Mouse (Mus musculus) heart, adult 8-10 months (tissue): ENCODE measurements around the gene Rreb1. TPM values are rescaled to one million over a fixed set of nuclear protein-coding genes. Genes with fewer than 3 reads are reported as not detected.

Experiments used
- DNase-seq: peaks from one replicate; pipeline ENCODE4 v3.0.0; 2022; ENCODE audit warnings: low spot score
- total RNA-seq, 4 experiments: library from RNA; stranded (reverse); gene quantifications; 2 replicates each; pipeline ENCODE4 v1.2.4; 2022

Gene Rreb1
- total RNA-seq, 4 experiments from 2014 or later, result 44.5 to 54.0 (median 52.6) TPM

GRCm38 (mm10) chr13:37969988-37970387 is 191.8 kb downstream of the Rreb1 start:
- no peak for DNase-seq

DNA sequence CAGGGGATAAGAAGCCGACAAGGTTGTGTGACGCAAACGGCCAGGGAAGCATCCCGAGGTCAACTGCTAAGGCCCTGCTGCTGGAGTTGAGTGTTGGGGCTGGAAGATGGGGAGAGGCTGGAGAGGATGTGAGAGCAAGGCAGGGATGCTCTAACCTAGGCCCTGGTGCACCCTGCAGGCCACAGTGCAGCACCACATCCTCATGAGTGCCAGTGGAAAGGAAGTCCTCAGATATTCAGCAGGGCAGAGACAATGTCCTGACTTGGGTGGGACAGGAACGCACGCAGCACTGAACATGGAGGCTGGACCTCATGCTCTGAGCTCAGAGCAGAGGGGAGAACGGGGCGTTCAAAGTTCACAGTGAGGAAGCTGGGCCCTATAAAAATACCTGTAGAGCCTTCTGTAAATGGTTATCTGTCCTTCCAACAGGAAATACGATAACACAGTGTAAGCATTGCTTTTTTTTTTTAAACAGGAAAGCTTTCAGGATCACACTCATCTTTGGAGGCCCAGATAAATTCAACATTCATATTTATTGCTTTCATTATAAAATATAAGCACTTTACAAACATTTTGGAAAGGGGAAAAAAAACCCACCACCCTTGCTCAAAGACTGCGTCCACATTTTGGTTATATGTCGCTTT is 192.8 kb downstream of the Rreb1 start:
- DNase-seq, result no peak

GRCm38 (mm10) chr13:37974036-37974435 is 195.8 kb downstream of the Rreb1 start:
- no peak for DNase-seq

DNA sequence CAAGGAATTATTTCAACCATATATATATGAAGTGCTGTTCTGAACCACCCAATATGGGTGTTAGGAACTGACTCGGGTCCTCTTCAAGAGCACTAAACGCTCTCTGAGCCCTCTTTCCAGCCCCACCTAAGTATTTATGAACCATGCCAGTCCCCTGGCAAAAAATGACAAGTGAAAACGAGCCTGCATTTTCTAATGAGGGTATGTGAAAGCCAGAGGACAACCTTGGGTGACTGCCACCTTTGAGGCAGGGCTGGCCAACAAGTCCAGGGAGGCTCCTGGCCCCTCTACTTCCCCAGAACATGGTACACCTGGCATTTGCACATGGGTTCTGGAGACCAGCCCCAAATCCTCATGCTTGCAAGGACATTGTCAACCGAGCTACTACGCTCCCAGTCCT is 196.5 kb downstream of the Rreb1 start:
- DNase-seq, result no peak

GRCm38 (mm10) chr13:37979506-37979905 is 201.3 kb downstream of the Rreb1 start:
- no peak for DNase-seq

DNA sequence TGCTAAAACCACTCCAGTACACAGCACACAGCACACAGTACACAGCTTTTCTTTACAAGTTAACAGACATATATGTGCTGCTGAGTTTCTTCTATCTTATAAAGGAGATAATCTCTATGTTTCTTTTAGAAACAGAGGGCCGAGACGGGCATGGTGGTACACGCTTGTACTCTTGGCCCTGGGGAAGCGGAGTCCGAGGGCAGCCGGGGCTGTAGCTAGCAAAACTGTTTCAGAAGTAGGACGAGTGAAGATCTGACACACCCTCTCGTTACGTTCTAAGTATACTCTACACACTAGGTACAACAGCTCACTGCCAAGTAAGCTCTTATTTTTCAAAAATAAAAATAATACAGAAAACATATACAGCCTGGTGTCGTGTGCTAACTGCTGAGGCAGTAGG is 202.1 kb downstream of the Rreb1 start:
- DNase-seq, result no peak

- DNase-seq, result no peak
Observed at GRCm38 (mm10) chr13:37981063-37981462, 202.9 kb downstream of the Rreb1 start.

DNA sequence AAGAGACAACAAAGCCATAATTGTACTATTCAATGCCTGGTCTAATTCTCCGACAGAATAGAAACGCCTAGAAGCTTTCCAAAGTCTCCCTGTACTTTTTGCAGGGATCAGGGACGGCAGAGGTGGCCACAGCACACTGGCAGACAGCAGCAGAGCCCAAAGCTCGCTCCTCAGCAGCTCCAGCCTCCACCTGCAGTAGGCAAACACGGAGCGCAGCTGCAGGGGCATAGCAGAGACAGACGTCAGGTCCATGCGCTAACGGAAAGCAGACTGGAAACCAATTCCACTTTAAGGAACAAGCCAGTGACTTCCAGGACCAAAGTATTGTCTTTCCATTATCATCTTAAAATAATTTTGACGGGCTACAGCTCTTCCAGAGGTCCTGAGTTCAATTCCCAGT is 208.0 kb downstream of the Rreb1 start:
- no peak for DNase-seq

DNA sequence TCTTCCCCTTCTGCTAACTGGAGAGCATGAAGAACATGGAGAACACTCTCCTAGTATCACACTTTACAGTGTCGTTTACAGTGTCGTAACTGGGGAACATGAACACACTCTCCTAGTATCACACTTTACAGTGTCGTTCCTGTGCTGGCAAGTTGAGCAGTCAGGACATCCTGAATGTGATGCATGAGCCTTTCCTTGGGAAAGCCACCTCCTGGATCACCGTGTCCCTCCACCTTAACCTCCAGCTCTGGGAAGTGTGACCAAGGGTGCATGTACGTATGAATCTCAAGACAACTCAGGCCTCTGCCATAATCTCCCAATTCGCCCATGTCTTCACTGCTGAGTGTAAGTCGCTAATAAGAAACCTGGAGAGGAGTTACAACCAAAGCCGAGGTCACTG is 211.5 kb downstream of the Rreb1 start:
- no peak for DNase-seq

DNA sequence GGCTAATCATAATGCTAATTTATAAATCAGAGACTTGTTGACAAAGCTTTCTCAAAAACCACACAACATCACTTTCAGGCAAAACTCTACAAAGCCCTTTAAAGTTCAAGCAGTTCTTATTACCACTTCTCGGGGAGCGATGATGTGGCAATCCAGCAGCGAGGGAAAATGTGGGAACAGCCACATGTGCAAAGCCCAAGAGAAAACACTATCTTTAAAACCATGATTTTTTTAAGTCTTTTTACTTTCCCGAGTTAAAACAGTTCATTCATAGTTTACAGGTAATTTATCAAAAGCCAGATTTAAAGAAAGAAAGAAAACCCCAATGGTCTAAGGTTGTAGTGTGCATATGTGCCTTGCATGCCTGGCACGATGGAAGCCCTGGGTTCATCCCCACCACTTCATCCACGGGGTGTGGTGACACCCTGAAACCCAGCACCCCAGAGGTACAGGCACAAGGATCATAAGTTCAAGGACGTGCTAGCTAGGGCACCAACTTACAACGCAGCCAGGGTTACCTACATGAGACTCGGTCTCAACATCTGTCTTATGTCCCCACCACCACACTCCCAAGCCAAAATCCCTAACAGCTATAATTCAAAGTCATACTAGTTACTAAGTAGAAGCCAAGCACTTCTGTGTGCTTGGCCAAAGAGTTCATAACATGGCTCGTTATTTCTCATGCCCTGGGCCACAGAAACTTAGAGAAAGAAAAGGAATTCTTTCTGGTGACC is 214.6 kb downstream of the Rreb1 start:
- no peak for DNase-seq

GRCm38 (mm10) chr13:37993376-37993703 is 215.1 kb downstream of the Rreb1 start:
- no peak for DNase-seq

DNA sequence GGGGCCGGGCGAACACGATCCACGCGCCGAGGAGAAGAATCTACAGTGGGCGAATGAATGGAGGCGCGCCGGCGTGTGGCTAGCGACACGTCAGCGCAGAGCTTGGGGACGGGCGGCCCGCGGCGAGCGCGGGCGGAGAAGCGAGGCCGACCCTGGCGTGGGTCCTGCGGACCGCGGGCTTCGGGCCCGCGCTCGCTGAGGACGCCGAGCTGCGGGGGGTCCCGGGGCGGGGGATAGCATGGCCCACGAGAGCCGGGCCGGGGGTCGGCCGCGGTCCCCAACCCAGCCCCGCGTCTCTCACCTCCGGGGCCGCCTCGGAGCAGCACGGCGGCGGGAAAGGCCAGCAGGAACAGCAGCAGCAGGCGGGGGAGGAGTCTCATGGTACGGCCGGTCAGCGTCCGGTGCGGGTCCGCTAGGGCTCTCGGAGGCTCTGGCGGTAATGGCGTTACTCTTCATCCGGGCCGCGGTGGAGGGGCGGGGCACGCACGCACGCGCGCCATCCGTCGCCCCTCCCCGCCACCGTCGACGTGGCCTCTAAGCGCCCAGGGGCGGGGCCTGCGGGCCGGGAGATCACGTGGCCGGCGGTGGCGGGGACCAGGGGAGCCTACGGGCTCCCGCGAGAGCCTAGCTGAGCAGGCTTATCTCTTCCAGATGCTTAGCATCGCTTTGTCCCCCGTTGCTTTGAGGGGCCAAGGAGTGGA is 215.7 kb downstream of the Rreb1 start, which contains the start of gene Ssr1:
Ssr1 (minus strand) TSS at position 514 of the 701 bp plus-strand sequence.
- DNase-seq, result peak; percentile 91

GRCm38 (mm10) chr13:37994405-37994749 is 216.2 kb downstream of the Rreb1 start:
- no peak for DNase-seq

DNA sequence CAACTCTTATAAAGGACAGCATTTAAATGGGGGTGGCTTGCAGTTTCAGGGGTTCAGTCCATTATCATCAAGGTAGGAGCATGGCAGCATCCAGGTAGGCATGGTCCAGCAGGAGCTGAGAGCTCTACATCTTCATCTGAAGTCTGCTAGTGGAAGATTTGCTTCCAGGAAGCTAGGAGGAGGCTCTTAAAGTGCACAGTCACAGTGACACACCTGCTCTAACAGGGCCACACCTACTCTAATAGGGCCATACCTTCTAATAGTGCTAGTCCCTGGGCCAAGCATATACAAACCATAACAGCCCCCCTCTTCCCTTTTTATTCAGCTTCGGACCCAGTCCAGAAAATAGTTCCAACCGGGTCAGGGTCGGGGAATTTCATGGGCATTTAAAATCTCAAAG is 221.5 kb downstream of the Rreb1 start:
- no peak for DNase-seq

Other genes with a start within 250 kb of the Rreb1 start
- gene Ssr1, start 215.8 kb downstream of the Rreb1 start, total RNA-seq, result 10 to 100 TPM; 36.3 to 44.8 (median 42.9) TPM